Mouse (Mus musculus): ENCODE data around the gene Adcy3.
A peak's percentile ranks its signal among the peaks of the same experiment; 100 is the strongest.

Gene Adcy3

DNA sequence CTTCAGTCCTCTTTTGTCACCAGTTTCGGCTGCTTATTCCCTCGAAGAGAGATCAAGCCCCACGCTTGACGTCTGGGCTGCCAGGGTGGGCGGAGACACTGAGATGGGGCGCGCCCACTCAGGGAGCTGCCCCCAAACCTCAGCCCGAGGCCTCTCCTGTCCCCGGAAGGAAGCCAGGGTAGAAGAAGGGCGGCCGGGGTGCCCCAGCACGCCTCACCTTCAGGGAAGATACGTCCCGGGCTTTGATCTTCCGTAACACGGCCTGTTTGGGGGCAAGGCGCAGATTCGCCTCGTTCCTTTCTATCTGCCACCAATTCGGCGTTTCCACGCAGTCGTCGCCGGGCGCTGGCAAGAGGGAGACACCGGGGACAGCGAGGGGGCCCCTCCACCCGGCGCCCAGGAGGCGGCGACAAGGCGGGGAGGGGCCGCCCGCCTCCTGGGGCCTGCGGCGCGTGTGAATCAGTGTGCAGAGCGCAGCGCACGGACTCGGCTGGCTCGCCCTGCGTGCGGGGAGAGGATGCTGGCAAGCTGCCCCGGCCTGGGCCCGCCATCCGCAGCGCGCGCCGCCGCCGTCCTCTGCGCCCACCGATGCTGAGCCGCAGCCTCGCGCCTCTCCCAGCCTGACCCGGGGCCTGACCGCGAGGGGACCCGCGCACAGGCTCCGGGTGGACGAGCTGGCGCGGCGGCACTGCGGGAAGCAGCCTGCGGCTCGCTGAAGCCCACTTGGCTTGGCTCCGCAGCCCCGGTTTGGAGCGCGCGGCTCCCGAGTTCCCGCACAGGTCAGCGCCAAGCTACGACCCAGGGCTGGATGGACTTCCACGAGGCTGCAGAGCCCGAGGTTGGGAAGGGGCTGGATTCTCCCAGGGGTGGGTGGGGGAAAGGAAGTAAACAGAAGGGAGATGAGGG, at the start of gene Adcy3:
Gene Adcy3, plus strand, starts transcription at position 163 of the 906 bp plus-strand sequence.
- peak; percentile 46 for DNase-seq (ENCODE audit: low spot score)

DNA sequence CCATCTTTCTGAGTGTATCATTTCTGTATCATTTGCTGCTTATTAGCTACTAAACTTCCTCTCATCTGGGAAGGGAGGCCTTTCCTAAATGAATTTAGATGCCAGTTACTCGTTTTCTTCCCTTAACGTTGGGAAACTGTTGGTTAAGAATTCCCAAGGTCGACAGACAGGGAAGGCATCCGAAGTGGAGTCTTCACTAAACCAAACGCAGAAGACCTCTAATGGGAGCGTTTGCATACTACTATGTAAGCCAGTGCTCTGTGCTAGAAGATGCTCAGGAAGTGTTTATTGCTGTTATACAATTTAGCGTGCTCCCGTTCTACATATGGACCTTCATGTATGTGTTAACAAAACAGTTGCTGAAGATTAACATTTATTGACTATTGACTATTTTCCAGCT, 49.5 kb upstream of the Adcy3 start:
- DNase-seq (ENCODE audit: low spot score) = no peak

DNA sequence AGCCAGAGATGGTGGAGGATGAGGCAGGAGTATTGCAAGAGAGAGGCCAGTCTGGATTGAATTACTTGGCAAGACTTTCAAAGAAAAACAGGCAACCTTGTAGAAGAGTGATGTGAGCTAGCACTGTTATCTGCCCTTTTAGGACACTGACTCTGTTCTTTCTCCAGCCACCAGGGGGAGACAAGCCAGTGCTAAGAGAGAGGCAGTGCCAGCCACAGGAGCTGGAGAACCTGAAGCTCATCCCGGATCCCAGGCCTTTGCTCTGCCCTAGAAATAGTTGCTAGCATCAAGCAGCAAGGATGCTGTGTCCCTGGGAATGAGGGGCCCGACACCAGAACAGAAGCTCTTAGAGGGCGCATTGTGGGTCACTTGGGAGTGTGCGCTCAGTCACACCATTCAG, 25.5 kb upstream of the Adcy3 start:
- DNase-seq (ENCODE audit: low spot score) = peak; percentile 8

DNA sequence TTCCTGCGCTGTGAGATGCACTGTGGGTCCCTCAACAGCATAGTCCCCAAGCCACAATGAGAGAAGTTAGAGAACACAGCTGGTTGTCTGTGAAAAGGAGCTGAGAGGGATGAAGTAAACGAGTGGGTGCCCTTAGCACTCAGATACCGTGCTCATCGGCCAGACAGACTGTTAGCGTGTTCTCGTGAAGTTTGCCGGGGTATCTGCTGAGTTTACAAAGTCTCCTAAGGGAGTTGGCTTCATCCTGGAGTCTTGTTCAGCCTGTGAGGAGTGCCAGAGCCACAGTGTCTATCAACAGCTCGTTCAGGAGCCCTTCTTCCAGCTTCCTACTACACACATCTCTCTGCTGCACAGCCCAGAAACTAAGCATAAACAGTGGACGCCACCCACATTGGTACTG, 16.8 kb upstream of the Adcy3 start:
- no peak for DNase-seq (ENCODE audit: low spot score)

DNA sequence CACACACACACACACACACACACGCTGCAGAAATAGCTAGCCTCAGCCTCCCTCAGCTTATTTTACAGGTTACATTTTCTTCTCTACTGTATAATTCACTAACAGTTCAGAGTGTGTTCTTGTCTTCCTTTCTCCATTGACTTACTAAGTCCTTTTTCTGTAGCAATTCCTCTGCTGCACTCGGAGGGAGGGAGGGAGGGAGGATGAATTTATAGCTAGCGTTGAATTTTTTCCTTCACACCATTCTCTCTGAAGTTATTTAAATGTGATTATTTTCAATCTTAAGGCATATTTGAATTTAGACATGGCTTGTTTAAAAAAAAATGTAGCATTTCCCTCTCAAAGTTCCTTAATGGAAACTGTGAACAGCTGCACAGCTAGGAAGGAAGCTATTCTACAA, 15.8 kb upstream of the Adcy3 start:
- DNase-seq (ENCODE audit: low spot score) = no peak

DNA sequence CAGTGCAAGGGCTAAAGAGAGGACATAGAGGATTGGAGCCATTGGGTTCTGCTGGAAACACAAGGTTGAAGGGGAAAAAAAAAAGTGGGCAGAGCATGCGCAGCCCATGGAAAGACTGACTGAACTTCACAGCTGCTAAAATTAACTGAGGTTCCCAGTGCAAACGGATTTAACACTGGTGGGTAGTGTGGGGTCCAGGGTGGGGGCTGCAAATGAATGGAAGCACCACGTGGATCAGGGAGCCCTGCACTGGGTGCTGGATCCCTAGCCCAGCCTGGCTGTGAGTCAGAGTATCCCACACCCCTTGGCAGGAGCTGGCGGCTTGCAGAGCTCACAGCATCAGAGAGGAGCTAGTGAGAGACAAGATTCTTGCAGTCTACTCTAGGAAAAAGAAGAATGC, 15.3 kb upstream of the Adcy3 start:
- DNase-seq (ENCODE audit: low spot score) = no peak

DNA sequence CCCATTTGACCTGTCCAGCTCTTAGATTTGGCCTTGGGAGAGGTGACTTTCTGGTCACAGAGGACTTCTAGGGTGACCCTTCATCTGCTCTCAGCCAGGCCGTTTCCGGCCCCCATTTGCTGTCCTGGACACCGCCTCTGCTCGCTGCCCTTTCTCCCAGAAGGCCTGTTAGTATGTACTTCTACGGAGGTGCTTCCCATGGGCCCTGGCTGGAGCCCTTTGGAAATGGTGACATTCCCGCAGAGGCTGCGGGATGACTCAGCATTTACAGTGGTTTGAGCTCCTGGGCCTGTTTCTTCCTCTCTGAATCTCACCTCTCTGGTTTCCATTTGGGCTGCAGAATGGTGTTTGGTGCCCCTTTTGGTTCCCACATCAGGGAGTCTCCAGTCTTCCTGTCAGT, 5.6 kb upstream of the Adcy3 start:
- DNase-seq (ENCODE audit: low spot score) = no peak

DNA sequence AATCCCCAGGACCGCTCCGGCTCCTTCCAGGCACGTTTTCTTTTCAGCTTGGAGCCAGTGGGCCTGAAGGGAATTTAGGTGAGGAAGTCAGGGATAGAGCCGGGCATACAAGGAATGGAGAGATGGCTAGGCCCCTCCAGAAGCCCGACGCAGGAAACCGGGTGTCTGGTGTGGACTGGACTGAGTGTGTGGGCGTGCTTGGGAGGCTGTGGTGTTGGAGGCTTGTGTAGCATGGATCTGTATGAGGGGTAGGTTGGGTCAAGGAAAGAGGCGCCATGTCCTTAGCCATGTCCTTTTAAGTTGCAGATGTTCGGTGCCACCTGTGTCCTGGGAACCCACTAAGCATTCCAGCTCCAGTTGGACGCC, 927 bp downstream of the Adcy3 start:
- DNase-seq (ENCODE audit: low spot score) = no peak

DNA sequence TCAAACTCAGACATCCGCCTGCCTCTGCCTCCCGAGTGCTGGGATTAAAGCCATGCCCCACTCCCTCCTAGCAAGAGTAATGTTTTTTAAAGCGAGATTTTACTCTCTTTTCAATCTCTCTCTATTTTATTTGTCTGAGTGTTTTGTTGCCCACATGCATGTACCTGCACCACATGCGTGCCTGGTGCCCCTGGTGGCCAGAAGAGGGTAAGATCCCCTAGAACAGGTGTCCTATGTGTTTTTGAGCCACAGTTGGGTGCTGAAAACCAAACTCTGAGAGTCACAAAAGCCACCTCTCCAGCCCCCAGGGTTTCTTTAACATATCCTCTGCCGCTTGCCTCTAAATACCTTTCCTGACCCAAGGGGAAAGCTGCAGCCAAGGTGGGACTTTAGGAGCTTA, 10.3 kb downstream of the Adcy3 start:
- DNase-seq (ENCODE audit: low spot score) = no peak

DNA sequence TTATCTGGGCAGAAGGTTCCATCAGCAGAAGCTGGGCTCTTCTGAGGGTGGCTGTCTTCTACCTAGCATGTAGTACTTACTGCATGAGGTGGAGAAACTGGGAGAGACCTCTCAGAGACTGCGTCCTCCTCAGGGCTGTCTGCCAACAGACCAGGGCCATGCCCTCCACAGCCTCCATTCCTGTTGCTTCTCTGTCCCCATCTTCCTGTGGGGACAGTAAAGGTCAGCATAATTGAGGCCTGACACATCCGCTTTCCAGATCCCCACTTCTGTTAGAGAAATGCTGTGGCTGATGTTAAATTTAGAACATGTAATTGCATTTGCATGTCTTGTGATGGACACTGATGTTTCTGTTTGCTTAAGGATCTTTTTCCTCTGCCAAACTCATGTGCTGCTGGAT, 18.0 kb downstream of the Adcy3 start:
- no peak for DNase-seq (ENCODE audit: low spot score)

DNA sequence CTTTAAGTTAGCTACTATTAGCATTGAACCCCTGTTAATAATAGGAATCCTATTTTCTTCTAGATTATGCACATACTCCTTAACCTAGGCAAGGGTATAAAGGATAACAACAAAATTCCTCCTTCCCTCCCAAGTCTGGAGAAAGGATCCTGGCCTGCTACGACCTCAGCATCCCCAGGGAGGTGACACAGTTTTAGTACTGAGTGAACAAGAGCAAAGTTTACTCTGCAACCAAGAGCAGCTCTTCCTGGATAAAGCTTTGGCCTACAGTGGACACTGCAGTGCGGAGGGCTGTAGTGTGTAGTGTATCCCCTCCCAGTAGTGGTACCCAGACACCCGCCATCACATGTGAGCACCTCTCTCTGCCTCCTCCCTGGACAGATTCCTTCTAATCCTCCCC, 19.1 kb downstream of the Adcy3 start:
- no peak for DNase-seq (ENCODE audit: low spot score)

DNA sequence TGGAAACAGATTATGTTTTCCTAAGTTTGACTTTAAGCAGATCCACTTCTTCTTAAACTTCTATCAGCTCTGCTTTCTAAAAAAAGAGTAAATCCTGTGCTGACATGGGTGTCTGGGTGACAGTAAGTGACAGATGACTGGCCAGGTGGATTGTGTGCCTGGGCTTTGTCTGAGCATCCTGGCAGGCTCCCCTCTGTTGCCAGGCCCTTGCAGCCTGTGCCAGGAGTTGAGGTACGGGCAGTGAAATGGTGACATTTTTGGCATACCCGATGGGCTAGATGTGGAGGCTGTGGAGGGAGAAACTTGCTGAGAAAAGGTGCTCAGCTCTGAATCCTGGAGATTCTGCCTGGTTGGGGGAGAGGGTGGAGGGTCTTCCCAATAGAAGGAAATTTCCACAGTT, 24.6 kb downstream of the Adcy3 start:
- no peak for DNase-seq (ENCODE audit: low spot score)

DNA sequence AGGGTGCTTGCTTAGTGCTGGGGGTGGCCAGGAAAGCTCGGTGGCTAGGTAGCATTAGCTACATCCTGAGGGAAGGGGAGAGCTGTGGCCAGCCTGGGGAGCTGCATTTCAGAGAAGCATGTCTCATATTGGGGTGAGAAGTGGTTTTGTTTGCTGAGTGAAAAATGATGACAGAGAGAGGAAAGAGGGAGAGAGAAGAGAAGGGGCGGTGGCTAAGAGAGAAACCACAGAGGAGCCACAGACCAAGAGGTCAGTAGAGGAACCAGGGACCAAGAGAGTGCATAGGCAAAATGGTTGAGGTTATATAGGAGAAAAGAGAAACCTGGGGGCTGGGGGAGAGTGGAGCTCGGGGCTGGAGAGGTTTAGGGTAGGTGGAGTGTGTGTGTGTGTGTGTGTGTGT, 25.3 kb downstream of the Adcy3 start:
- DNase-seq (ENCODE audit: low spot score) = no peak

DNA sequence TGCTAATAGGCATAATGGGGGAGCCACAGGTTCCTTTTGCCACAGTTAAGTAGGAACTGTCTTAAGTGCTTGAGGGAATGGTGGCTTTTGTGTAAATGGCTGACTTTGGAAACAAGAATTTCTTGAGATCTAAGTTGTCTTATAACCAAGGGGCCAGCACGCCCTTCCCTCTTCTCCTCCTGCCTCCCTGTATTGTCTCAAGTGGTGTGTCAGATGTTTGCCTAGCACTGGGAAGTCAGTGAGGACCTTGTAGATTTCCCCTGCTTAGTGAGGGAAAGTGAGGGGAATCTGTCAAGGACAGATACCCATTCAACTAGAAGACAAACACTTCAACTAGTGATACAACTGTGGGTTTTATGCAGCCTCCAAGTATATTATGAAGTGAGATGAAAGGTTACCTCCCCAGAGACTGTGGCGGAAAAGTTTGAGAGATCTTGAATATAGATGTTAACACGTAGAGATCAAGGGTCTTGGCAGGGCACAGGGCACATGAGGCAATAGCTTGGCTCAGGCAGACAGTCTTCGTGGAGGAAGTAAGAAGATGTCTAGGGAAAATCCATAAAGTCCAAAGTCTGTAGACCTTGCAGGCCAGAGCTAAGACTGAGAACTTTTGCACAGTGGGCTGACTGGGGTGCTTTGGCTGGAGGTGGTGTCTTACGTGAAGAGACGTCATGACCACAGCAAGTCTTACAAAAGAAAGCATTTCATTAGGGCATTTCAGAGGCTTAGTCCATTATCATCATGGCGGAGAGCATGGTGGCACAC, 26.1 kb downstream of the Adcy3 start:
- no peak for DNase-seq (ENCODE audit: low spot score)

DNA sequence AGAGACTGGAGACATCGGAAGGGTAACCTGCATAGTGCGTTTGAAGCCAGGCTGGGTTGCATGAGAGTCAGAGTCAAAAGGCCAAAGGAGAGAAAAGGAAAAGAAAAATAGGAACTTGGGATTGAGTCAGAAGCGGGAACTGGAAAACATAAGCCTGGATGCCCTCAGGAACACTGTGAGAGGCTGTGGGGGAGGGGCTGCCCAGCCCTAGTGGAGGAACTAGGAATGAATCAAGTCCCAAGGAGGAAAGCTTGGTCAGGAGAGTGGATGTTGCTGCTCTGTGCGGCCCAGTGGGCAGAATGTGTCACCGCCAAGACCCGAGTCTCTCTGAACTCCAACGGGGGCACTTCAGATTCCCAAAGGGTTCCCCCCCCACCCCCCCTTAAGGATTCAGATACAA, 27.4 kb downstream of the Adcy3 start:
- no peak for DNase-seq (ENCODE audit: low spot score)

DNA sequence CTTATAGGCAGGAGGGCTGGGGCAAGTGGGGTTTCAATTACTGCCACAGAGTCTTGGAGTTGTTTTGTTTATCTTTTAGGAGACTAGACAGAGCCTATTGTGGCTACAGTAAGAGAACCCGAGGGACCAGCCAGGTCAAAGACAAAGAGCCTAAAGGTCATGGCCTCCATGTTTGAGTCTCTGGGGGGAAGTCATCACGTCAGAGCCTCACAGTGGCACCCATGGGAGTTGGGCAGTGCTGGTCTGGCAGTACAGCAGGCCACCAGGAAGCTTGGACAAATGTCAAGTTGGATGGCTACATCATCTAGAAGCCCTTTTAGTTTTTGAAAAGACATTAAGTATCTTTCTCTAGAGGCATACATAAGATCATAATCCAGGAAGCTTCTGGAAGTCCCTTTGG, 30.0 kb downstream of the Adcy3 start:
- DNase-seq (ENCODE audit: low spot score) = no peak

DNA sequence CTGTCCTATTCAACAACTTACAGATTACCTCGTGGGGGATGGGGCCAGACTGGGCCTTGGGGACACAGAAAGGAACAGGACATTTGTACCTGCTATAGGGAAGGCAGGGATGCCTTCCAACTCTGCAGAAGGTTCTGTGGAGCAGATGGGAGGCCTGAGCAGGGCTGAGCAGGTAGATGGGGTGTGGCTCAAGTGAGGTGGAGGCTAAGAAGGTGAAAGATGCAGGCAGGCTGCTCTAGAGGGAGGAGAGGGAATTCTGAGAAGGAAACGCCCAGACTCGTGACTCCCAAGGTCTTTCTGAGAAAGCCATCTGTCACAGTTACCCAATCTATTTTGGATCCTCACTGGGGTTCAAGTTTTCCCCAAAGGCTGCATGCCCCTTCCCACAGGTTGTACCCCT, 34.1 kb downstream of the Adcy3 start:
- no peak for DNase-seq (ENCODE audit: low spot score)

DNA sequence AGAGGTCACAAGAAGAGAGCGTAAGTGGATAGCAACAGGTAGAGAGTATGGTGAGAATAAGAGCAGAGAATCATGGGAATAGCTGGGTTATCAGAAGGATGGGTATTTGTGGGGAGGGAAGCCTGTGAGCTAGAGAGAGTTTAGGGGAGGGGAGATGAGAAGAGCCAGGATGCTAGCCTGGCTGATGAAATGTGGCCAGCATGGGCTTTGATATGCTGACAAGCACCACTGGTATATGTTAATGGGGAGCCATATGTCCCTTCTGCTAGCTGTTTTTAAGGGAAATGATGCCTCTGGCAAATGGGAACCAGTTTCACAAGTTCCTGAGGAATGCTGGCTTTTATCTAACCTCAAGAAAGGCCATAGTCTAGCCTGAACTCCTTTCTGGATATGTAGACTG, 36.2 kb downstream of the Adcy3 start:
- DNase-seq (ENCODE audit: low spot score) = no peak

DNA sequence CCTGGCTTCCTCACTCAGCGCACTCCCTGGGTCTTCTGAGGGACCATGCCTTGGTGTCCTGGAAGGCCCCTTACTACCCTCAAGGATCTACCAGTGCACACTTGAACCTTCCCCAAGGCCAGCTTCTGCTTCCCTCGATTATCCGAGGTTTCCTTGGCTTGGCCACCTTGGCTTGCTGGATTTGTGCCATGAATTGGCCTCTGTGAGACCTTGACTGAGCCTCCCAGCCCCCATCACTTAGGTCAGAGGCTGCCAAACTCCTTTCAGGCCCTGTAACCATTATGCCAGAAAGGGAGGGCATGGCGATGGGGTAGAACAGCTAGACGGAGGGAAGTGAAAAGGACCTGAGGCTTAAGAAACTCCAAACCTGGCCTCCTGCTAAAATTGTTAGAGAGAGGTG, 36.7 kb downstream of the Adcy3 start:
- DNase-seq (ENCODE audit: low spot score) = no peak

DNA sequence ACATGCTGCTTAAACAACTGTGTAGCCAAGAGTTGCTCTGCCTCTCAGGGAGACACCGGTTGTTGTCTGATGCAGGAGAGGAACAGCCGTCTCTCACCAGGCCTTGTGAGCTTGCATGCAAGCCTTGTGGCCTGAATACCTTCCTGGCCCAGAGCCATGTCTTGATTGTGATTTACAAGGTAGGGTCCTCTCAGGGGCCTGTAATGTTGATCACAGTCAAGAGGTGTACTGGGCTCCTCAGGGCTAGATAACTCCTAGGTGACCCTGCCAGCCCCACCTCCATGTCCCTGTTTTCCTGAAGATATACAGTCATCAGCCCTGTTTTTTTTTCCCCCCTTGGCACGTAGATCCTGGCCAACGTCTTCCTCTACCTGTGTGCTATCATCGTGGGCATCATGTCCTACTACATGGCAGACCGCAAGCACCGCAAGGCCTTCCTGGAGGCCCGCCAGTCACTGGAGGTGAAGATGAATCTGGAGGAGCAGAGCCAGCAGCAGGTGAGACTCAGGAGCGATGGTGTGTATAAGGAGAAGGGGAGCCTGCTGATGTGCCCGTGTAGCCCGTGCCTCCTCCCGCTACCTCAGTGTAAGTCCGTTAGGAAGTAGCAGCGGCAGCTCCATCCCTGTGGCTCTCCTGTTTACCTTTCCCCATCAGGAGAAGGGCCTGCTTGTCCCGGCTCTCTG, 40.3 kb downstream of the Adcy3 start:
- DNase-seq (ENCODE audit: low spot score) = no peak

DNA sequence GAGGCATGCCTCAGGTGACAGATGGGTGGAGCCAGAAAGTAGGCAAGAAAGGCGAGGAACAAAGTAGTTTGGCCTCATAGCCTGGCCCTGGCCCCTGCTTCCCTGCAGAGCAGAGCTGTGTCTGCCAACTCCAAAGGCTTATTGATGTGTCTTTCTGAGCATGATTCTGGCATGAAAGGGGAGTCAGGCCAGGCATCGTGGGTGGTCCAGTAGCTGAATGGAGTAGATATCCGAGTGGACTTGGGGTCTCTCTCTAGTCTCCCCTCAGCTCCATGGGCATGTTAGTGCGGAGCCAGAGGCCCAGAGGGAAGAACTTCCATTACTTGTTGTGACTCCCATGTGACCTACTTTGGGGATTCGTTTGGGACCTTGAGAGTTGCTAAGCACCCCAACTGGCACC, 45.9 kb downstream of the Adcy3 start:
- no peak for DNase-seq (ENCODE audit: low spot score)

DNA sequence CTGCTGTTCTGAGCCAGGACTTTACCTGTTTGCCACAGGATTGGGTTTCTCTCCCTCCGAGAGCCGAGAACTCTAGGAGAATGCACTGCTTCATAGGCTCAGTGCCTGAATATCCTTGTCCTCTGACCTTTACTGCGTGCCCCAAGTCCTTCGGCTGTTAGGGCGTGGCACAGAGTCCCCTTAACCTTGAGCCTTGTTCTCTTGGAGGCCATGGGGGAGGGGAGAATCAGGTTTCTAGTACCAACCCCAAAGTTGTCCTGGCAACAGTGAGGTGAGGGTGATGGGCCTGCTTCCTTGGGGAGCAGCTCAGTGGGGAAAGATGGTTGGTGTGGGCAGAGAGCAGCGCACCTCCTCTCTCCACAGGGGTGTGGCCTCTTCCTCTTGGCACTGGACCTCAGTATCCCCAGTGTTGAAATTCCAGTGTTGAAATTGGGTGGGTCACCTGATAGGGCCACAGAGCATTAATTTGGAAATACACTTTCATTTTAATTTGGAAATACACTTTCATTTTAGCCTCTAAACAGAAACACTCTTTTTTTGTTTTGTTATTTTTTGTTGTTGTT, 46.8 kb downstream of the Adcy3 start:
- DNase-seq (ENCODE audit: low spot score) = no peak

DNA sequence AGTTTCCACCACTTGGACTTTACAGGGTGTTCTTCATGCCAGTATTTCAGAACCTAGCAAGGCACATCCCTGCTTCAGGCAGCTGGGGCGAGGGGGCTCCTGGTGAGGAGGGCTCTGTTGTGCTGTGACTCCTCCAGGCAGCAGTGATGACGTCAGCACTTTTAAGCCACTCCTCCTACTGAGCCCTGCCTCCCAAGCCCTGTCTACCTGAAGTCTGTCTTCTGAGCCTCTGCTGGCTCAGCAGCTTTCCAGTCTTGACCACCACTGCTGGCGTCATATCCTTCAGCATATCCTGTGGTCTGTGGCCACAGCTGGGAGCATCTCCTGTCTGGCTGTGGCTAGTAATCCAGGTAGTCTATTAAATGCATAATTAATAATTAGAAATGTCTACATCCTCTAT, 47.6 kb downstream of the Adcy3 start:
- no peak for DNase-seq (ENCODE audit: low spot score)
